Mouse (Mus musculus) right cerebral cortex, postnatal 36 days (tissue): ENCODE data around the gene Topbp1.

Experiments
- DNase-seq, 2 experiments: peaks; one replicate each; pipeline ENCODE4 v3.0.0; 2022; ENCODE audit warnings: low spot score in 2 of 2, mixed read lengths in 1 of 2

Gene Topbp1

DNA sequence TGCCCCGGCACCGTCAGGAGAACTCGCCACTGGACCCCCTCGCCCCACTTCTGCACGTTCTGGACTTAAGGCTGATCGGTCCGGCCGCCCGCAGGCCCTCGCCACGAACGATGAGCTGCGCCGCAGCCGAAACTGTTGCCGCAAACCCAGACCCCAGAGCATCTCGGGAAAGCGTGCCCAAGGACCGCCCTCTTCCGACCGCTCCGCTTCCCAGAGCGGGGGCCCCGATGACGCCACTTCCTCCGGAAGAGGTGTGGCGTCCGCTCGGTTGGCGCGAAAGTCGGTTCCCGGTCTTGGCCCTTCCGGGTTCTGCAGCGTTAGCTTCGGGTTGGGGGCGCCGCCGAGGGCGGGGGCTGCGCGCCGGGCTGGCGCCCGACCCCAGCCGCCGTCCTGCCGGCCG is at the start of gene Topbp1, which contains the start of gene 1300017J02Rik:
TSS of gene Topbp1 (plus strand) at position 289 of the 400 bp plus-strand sequence.
TSS of gene 1300017J02Rik (minus strand) at position 156 of the 400 bp plus-strand sequence.
- DNase-seq: peak; percentile 82 to 83

- no peak for DNase-seq
These were observed 39.2 kb upstream of the Topbp1 start for GRCm38 (mm10) chr9:103265778-103266177.

GRCm38 (mm10) chr9:103271104-103271503 is 33.9 kb upstream of the Topbp1 start:
- DNase-seq: no peak

GRCm38 (mm10) chr9:103274819-103275218 is 30.2 kb upstream of the Topbp1 start:
- DNase-seq: no peak

GRCm38 (mm10) chr9:103275676-103276075 is 29.3 kb upstream of the Topbp1 start:
- DNase-seq: no peak

GRCm38 (mm10) chr9:103276876-103277275 is 28.1 kb upstream of the Topbp1 start:
- DNase-seq: no peak

DNA sequence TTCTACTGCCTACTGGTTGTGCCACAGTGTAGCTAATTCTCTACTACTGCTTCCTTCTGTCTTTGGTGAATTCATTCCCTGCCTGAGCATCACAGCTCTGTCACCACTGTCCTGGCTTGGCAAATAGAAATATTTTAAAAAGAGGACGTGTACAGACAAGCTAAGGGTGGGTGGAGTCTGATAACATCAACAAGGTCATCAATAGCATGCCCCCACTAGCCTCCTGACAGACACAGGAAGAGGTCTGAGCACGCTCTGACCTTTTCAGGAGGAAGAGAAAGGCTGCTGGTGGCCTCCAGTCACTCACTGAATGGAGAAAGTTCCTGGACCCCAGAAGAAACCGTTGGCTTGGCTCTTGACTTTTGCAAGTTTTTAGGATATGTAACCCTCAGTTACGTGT is 18.6 kb upstream of the Topbp1 start:
- DNase-seq: no peak

- DNase-seq: no peak
These were observed 18.1 kb upstream of the Topbp1 start for GRCm38 (mm10) chr9:103286901-103287422.

- DNase-seq: no peak
These were observed 17.1 kb upstream of the Topbp1 start for GRCm38 (mm10) chr9:103287840-103288488.

GRCm38 (mm10) chr9:103288489-103289180 is 16.4 kb upstream of the Topbp1 start:
- no peak for DNase-seq

DNA sequence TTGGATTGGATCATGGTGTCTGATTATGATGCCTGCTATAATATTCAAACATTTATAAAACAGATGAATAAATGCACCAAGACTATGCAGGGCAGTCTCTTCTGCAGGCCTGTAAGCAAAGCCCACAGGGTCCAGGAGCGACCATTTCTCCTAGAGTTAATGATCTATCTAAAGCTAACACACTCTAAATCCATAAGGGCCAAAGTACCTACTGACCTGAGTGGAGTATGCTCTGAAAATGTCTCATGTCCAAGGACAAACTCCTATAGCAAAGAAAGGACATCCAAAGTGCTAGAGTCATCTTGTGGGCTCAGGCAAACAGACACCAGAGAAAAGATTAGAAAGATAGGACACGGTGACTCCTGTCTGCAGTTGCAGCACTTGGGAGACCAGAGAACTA is 10.5 kb upstream of the Topbp1 start:
- no peak for DNase-seq

DNA sequence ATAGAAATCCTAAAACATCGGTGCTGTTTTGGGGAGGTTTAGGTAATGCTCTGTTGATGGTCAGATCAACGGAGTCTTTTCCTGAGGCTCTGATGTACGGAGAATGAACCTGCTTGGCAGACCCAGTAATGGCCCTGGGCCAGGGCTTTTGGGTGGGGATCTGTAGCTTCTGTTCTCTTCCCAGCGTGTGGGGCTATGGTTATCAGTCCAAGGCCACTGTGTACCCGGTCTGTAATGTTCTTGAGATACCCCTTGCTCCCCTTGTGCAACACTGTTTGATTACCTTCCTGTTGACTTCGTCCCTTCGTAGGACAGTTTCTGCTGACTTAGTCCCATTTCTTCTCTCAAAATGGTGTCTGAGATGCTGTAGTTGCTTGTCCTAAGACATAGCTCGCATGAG is 3.9 kb upstream of the Topbp1 start:
- DNase-seq: no peak

GRCm38 (mm10) chr9:103302239-103302638 is 2.8 kb upstream of the Topbp1 start:
- DNase-seq: no peak

- DNase-seq: peak; percentile 12 to 33
These were observed 2.3 kb upstream of the Topbp1 start for GRCm38 (mm10) chr9:103302666-103303065.

DNA sequence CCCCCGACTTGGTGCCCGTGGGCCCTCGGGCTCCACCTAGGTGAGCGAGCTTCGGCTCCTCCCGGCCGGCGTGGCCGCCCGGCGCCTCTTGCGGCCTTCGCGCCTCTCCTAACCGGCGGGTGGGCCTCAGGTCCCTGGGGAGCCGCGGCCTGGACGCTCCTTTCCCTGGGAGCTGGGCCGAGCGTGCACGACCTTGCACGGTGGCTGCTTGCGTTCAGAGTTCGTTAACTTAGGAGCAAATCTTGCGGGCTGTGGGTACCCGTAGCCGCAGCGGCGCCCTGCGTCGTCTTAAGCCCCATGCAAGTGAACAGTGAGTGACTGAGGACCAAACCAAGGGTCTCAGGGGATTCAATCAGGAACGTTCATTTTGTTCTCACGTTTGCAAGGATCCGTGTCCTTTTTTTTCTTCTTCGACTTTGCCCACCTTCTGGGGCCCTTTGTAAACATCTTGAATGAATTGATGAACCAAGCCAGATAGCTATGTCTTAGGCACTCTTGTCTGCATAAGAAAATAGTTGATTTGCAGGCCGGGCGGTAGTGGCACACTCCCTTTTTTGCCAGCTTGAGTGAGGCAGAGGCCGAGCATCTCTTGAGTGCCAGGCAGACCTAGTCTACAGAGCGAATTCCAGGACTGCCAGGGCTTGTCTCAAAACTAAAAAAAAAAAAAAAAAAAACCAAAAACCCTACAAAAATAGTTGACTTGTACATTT is 472 bp downstream of the Topbp1 start:
- peak in 1 of 2 experiments; percentile 6 for DNase-seq

DNA sequence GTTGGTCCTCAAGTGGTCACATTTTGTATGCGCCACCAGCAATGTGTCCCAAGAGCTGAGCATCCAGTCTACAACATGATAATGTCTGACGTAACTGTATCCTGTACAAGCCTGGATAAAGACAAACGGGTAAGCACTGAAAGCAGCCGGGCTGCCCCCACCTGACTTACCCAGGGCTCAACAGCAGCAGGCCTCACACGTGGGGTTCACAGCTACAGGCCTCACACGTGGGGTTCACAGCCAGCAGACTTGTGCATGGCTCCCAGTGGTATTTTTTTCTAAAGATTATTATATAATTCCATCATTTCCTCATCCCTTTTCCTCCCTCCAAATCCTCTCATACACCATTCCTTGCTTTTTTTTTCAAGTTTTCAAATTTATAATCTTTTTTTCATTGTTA is 4.8 kb downstream of the Topbp1 start:
- no peak for DNase-seq

GRCm38 (mm10) chr9:103324678-103325077 is 19.7 kb downstream of the Topbp1 start:
- DNase-seq: no peak

DNA sequence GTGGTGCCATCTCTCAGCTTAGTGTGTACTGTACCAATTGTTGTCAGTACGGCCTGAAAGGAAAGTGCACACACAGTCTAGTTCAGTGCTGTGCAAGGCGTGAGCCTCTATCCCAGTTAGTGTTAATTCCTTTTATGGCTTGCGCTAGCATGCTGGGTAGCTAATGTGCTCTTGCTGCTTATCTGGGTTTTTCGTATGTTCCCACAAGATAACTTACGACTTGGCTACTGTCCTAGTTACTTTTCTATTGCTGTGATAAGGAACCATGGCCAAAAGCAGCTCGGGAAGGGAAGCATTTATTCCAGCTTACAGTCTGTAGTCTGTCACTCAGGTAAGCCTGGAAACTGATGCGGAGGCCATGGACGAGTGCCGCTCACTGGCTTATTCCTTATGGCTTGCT is 21.4 kb downstream of the Topbp1 start:
- DNase-seq: no peak

GRCm38 (mm10) chr9:103332663-103333062 is 27.6 kb downstream of the Topbp1 start:
- no peak for DNase-seq

DNA sequence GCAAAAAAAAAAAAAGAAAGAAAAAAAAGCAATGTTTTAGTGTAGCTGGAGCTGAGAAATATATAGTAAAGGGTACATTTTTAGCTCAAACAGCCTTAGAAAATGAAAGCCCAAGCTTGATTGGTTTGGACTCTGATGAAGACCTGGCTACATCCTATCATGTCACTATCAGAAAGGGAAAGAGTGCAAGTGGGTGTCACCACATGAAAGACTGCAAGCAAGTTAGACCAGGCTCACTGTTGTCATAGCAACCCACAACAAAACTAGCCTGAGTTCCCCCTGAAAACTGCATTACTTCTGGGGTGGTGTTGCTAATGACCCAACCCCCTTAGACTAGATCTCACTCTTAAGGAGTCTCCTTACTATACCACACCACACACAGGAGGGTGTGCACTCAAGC is 31.9 kb downstream of the Topbp1 start:
- DNase-seq: no peak

- DNase-seq: no peak
These were observed 42.0 kb downstream of the Topbp1 start for GRCm38 (mm10) chr9:103347045-103347444.

- DNase-seq: no peak
These were observed 43.0 kb downstream of the Topbp1 start for GRCm38 (mm10) chr9:103347996-103348490.
